Mouse (Mus musculus): ENCODE data around the gene Apba2.

Apba2 gene

GRCm38 (mm10) chr7:64501536-64502270 lies at the start of gene Apba2:
Gene Apba2 (plus strand): TSS chr7:64501706.
- no peak for DNase-seq (ENCODE audit: low read depth, low spot score)

DNA sequence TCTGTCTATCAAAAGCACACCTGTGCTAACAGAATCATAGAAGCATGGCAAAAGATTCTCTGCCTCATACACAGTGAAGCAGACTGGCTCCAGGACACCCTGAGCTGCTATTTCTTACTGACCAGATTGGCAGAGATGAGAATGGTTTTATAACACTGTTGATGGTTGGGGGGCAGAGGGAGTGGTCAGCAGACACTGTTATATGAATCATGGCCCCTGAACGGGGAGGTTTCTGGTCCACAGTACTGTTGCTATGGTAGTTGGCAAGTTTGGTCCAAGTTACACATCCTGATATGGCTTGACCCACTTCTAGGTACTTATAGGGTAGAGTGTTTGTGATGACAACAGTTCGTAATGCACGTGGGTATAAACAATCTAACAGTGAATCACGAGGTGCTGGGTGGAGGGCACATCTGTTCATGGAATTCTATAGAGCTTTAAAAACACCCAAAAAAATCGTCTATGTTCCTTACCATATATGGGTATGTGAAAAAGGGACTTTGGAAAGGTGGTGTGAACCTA lies 49.6 kb upstream of the Apba2 start:
- DNase-seq (ENCODE audit: low read depth, low spot score), result no peak

- DNase-seq (ENCODE audit: low read depth, low spot score), result no peak
Measured at GRCm38 (mm10) chr7:64452471-64453222, 48.9 kb upstream of the Apba2 start.

GRCm38 (mm10) chr7:64456176-64456575 lies 45.3 kb upstream of the Apba2 start:
- DNase-seq (ENCODE audit: low read depth, low spot score), result no peak

GRCm38 (mm10) chr7:64456676-64457075 lies 44.8 kb upstream of the Apba2 start:
- DNase-seq (ENCODE audit: low read depth, low spot score), result no peak

DNA sequence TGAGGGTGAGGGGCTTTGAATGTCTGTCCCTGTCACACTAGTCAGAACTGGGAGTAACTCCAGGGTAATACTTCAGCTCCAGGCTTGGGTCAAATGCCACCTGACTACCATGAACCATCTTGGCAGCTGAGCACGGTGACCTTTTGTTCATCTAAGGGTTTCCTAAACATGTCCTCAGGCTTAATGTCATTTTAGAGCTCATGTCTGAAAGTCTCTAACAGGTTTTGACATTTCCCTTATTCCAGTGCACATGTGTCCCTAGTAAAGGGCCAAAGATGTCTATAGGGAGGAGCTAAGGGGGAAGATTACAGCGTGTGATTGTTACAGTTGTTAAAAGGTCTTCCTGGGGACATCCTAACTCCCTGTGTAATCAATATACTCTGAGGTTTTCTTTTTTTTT lies 43.7 kb upstream of the Apba2 start:
- DNase-seq (ENCODE audit: low read depth, low spot score), result no peak

DNA sequence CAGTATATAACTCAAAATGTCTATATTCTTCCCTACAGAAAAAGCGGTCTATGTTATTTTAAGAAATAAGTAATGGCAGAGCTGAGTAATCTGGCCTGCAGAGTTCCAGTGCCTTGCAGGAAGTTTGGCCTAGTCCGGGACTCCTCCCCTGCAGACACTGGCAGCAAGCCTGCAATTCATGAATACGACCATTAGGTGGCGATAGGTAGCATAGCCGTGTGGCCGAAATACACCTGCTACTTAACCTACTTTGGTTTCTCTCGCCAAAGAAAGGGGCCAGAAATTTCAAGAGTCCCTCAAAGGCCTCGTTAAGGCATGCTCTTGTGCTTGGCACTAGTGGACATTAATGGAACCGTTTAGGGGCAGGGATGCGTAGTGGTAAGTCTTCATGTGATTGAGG lies 4.1 kb upstream of the Apba2 start:
- DNase-seq (ENCODE audit: low read depth, low spot score), result no peak

DNA sequence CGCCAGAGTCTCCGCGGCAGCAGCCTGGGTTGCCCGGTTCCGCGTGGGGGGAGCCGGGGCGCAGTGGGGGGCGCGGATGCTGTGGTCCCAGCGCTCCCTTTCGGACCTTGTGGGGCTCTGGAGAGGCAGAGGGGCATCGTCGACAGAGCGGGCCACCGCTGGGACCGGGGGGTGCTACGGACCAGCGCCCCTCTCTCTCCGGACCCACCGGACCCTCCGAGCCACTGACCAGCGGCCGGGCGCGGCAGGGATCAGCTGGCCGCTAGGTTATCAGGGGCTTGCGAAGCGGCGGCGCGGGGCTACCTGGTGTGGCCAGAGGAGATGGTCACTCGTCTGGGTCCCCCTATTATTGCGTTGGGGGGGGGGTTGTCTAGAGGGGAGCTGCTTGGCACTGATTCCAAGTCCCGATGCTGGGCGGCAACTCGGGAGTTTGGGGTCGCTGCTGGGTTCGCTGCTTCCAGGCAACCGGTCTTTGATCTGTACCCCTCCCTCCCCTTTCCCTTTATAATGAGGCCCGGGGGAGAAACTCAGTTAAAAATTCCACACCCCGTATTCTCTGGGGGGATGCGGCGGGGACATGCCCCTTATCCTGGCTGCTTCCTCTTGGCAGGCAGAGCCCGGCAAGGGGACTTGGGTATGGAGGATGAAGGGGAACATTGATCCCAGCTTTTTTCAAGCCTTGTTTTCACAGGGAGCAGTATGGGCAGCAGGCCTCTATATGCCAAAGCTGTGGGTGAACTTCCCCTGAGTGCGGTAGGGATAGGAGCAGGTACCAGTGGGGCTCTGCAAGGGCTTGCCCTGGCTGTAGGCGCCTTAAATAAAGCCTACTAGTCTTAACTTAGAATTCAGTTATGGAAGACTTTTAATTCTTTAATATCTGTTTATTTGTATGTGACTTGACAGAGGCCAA lies 1.0 kb downstream of the Apba2 start:
- DNase-seq (ENCODE audit: low read depth, low spot score), result no peak

- DNase-seq (ENCODE audit: low read depth, low spot score), result no peak
Measured at GRCm38 (mm10) chr7:64503641-64504040, 2.1 kb downstream of the Apba2 start.

GRCm38 (mm10) chr7:64504691-64505231 lies 3.3 kb downstream of the Apba2 start:
- DNase-seq (ENCODE audit: low read depth, low spot score), result no peak

DNA sequence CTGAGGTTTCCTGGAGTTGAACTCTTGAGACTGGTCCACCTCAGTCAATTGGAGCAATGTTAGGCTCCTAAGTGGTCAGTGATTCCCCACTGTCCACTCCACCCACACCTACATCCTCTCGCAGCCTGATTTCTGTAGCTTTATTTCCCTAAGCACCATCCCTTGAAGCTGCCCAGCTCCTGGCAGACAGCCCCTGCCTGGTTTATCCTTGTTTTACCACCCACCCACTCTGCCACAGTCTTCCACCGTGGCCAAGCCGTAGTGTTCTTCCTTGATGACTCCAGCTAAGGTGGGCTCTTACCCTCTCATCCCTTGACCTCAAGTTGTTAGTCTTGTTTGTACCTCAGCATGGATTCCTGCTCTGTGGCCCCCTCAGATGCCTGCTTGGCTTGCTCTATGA lies 4.1 kb downstream of the Apba2 start:
- DNase-seq (ENCODE audit: low read depth, low spot score), result no peak

DNA sequence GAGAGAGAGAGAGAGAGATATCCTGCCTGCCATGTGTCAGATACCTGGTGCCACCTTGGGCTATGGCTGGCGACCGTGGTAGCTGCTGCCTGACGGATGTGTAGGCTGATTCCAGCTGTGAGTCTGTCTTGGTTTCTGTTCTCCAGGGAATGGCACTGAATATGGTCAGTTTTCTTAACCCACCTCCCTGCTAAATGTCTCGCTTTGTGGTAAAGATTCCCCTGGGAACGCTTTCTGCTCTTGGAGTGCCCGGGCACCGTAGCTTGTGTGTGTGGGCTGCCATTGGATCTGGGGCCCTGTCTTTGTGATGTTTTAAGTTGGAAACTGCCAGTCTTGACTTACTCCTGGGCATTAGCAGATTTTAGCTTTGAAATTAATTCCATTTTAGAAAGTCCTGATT lies 7.3 kb downstream of the Apba2 start:
- DNase-seq (ENCODE audit: low read depth, low spot score), result no peak

GRCm38 (mm10) chr7:64509911-64510310 lies 8.4 kb downstream of the Apba2 start:
- DNase-seq (ENCODE audit: low read depth, low spot score), result no peak

DNA sequence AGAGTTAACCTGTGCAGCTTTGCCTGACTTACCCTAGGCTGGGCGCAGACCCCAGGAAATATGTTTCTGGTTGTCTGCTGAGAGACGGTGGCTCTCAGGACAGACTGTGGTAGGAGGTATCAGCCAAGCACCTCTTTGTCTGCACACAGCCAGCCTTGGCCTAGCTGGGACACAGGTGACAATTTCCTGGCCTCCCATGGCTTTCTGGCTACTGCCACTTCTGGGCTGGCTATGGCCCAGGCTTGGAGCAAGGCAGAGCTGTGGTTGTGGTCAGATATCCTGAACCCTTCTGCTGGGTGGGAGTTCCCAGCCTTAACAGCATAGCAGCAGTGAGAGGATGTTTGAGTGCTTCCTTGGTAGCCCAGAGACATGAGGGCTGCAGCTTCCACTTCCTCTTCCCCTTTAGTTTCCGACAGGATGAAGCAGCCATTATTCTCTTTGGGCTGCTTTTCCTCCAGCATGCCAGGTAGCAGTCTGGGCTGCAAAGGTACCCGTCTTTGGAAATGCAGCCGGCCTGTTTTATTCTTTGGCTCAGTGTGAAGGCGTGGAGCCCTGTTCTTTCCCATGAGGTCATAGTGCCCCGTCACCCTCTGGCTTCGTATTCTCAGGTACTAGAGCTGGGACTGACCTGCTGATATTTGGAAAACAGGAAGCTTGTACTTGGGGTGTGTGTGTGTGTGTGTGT lies 9.2 kb downstream of the Apba2 start:
- no peak for DNase-seq (ENCODE audit: low read depth, low spot score)

DNA sequence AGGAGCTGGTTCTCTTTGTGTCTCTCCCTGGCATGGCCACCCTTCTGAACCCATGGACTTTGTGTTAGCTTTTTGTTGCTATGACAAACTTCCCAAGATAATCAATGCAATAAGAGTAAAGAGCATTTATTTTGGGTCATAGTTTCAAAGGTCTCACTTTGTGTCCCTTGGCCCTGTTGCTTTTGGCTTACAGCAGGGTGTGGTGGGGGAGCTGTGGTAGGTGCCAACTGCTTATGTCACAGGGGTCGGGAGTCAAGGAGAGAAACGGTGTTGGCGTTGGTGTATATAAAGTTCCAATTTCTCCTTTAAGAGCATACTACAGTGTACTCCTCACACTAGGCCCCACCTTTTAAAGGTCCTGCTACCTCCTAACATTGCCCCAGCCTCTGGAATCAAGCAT lies 12.1 kb downstream of the Apba2 start:
- no peak for DNase-seq (ENCODE audit: low read depth, low spot score)

DNA sequence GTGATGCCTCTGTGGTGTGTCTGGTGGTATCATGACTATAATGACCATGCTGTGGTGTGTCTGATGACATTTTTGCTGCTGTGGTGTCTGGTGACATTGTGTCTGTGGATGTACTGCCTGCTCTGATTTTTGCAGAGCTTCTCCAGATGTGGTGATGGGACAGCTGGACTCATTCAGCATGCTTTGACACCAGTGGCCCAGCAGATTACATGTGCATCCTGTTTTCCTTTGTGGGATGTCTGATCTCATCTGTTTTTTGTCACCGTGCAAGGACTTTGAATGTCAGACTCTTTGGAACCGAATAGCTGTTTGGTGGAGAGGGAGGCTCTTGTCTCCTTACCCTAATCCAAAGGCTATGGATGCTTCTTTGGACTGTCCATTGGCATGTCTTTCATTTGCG lies 13.8 kb downstream of the Apba2 start:
- DNase-seq (ENCODE audit: low read depth, low spot score), result no peak

GRCm38 (mm10) chr7:64515891-64516290 lies 14.4 kb downstream of the Apba2 start:
- DNase-seq (ENCODE audit: low read depth, low spot score), result no peak

DNA sequence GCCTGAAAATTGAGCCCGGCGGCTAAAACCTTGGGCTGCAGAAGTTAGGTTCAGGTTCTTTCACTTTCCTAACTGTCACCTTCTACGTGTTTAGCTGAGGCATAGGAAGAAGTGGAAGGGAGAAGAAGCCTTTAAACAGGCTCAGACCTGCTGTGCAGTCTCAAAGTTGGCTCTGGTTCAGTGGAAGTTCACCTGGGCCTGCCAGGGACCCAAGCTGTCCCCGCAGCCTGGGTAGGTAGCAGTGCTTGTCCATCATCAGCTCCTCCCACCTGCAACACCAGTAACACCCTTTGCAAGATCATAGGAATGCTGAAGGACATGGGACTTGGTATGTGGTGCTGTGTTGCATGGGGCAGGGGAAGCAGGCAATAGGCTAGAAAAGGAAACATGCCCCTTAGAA lies 17.6 kb downstream of the Apba2 start:
- no peak for DNase-seq (ENCODE audit: low read depth, low spot score)

DNA sequence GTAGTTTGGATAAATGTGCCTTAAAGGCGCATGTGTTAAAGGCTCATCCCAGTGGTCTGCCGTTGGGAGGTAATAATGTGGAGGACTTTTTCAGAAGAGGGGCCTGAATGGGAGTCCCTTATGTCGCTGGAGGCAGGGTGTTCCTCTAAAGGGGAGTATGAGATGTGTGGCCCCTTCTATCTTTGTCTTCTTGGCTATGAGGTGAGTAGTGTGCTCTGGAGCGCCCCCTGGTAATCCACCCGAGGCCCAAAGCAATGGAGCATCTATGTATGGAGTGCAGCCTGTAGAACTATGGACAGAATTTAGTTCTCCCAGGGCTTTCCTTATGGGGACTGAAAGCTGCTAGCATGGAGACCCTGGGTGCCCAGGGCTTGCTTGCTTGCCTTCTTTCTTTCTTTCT lies 18.0 kb downstream of the Apba2 start:
- no peak for DNase-seq (ENCODE audit: low read depth, low spot score)

DNA sequence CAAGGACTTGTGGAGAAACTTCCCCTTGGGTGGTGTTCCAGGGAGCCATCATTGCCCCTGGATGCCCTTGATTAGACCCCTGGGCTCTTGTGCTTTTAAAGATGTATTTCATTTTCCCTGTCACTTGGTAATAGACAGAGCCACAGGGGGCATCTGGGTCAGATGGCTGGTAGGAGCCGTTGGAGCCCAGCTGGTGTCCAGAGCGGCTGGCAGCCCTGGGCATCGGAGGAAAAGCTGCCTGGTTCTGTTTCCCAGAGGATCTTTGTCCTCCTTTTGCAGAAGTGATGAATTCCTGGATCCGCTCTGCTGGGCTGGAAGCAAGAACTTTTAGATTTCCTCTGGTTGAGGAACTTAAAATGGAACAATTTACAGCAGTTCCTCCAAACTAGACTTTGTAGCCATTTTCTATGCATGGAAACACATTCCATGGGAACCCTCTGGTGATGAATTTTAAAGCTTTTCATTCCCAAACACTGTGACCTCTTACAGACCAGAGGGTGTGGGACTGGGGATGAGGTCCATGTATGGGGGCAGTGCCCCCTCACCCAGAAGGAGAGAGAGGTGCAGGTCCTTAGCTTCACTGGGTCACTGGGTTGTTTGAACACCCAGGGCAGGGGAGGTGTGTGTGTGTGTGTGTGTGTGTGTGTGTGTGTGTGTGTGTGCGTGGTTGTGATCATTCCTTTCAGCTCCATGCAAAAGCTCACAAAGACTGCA lies 20.3 kb downstream of the Apba2 start:
- no peak for DNase-seq (ENCODE audit: low read depth, low spot score)

DNA sequence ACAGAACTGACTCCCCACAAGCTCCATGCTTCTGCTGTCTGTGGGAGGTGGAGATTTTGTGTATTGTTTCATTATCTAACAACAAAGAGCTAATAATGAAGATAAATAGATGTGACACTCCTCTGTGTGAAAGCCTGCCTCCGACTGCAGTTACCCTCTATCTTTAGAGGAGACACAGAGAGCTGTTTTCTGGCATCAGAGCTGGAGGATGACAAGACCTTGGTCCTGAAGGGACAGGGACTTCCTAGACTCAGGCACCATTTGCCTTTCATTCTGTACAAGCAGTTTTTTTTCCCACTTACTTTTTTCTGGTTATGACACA lies 20.9 kb downstream of the Apba2 start:
- no peak for DNase-seq (ENCODE audit: low read depth, low spot score)

Measured in CD4-positive, CD25-positive, alpha-beta regulatory T cell, adult 2 months (primary cell).